Mouse (Mus musculus): ENCODE results near the gene Scp2. TPM values are rescaled to one million over a fixed set of nuclear protein-coding genes. Genes with fewer than 3 reads are reported as not detected.

Scp2 gene
- polyA plus RNA-seq, 1 experiment from 2014 or later, result 207 TPM

DNA sequence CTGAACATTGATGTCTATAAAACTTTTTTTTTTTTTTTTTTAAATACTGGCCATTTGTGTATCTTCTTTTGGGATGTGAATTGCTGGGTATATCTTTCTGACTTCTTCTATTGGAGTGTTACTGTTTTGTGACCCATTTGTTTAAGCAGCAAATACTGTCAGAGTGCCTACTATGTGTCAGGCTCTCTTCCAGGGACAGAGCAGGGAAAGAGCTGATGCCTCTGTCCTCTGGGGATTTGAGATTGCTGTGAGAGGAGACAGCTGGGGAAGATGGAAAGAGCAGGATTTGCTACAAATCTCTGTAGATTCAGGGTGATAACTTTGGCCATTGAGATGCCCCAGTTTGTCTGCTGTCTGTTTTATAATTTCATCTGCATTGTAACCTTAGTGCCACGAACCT is 145.4 kb downstream of the Scp2 start:
- H3K27ac ChIP-seq (replicated peaks in 1 of 2; ENCODE audit: control insufficient read depth in 1 of 2, insufficient read depth in 1 of 2, low read depth in 2 of 2, low read length in 2 of 2), result no peak overlapping the region
- peaks cover 0 to 5% of the 10 kb centered on the region in 2 experiments; a peak in 1 of 4 replicates for H3K4me1 ChIP-seq (ENCODE audit: control insufficient read depth in 2 of 2, insufficient read depth in 2 of 2, low read length in 2 of 2)
- H3K4me3 ChIP-seq (ENCODE audit: control insufficient read depth in 1 of 2, insufficient read depth in 1 of 2, low read depth in 1 of 2, low read length in 2 of 2), result no peak overlapping the region
- H3K9ac ChIP-seq (ENCODE audit: low read length), result no peak overlapping the region
- peaks cover 7% of the 10 kb centered on the region; the same call in 1 of the 2 replicates for H3K9me3 ChIP-seq (ENCODE audit: control insufficient read depth, low read length)
- H3K27me3 ChIP-seq (ENCODE audit: control insufficient read depth, insufficient read depth, low read length), result no peaks in the 10 kb centered on the region
- H3K36me3 ChIP-seq (ENCODE audit: control insufficient read depth, insufficient read depth, low read length), result no peaks in the 10 kb centered on the region
- ATAC-seq (ENCODE audit: insufficient number of reproducible peaks, insufficient read depth, low FRiP score, low read depth), result no peak
- 86% methylated on average over 1 of the region's 1 CpGs for WGBS
- H3K4me2 ChIP-seq (ENCODE audit: low read length), result 0 out of 2 replicates have a peak overlapping the region, but pooled peaks have one; percentile 16

DNA sequence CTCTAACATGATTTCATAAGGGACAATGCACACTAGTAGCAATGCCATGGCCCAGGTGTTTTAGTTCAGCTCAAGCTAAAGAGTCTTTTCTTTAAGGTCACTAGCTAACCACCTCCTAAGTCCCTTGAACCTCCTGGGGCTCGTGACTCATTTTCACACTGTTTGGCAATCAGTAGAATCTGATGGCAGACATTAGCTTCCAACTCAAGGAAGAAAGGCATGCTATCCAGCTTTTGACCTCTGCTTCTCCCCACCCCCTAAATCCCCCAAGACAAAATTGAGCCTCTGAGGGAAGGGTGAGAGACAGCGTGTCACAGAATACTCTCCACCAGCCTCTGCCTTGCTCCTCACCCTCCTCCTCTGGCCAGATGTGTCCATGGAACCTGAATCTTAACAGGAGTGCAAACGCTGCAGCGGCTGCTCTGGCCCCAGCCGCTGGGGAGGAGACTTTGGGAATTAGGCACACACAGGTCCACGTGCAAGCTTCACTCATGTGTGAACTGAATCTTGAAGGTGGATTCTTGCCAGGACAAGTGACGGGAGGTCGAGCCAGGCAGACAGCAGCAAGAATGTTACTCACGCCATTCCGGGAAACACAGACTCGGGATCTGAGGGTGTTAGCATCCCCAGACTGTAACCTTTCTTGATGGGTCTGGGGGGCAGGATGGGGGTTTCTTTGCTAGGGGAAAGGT is 146.0 kb downstream of the Scp2 start:
- Histone ChIP-seq H3K9ac (ENCODE audit: low read length) (peak overlapping the region; percentile 34; the same call in 1 of the 2 replicates), H3K27me3 (ENCODE audit: control insufficient read depth, insufficient read depth, low read length) (no peaks in the 10 kb centered on the region), H3K4me3 (ENCODE audit: control insufficient read depth in 1 of 2, insufficient read depth in 1 of 2, low read depth in 1 of 2, low read length in 2 of 2) (no peak overlapping the region), H3K36me3 (ENCODE audit: control insufficient read depth, insufficient read depth, low read length) (no peaks in the 10 kb centered on the region), H3K27ac (replicated peaks in 1 of 2; ENCODE audit: control insufficient read depth in 1 of 2, insufficient read depth in 1 of 2, low read depth in 2 of 2, low read length in 2 of 2) (no peak overlapping the region; a peak in 1 of 4 replicates), H3K9me3 (ENCODE audit: control insufficient read depth, low read length) (peaks cover 8% of the 10 kb centered on the region; the same call in 1 of the 2 replicates), H3K4me2 (ENCODE audit: low read length) (0 out of 2 replicates have a peak overlapping the region, but pooled peaks have one; percentile 16), H3K4me1 (ENCODE audit: control insufficient read depth in 2 of 2, insufficient read depth in 2 of 2, low read length in 2 of 2) (peaks cover 0 to 5% of the 10 kb centered on the region in 2 experiments; a peak in 1 of 4 replicates)
- WGBS, result 26% methylated on average over 11 of the region's 11 CpGs
- ATAC-seq (ENCODE audit: insufficient number of reproducible peaks, insufficient read depth, low FRiP score, low read depth), result no peak

DNA sequence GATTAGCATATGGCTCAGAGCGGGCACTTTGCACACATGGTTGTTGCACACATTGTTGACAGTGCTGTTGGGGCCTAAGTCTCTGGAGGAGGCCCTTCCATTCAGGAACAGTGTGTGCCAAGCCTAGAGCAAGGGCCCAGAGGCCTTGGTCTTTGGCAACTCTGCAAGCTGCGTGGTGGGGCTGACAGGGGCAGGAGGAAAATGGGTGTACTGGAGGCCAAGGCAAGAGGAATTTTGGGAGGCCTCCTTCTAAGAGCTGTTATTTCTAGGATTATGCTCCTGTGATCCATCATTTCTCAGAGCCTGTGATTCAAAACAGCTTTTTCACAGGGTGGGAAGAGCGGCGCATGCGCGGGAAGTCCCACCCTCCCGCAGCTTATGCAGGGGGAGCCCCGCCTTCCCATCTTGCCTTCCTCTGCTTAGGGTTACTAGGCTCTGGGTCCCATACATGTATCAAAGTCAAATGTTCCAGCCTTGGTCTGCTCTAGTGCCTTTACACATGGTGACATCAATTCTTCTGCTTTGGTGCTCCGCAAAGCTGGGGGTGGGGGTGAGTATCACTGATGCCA is 148.3 kb downstream of the Scp2 start:
- H3K9ac ChIP-seq (ENCODE audit: low read length), result no peak overlapping the region
- H3K4me1 ChIP-seq (ENCODE audit: control insufficient read depth in 2 of 2, insufficient read depth in 2 of 2, low read length in 2 of 2), result peaks cover 2 to 10% of the 10 kb centered on the region in 2 experiments; a peak in 3 of 4 replicates
- no peak overlapping the region for H3K4me3 ChIP-seq (ENCODE audit: control insufficient read depth in 1 of 2, insufficient read depth in 1 of 2, low read depth in 1 of 2, low read length in 2 of 2)
- 86% methylated on average over 9 of the region's 9 CpGs for WGBS
- no peak overlapping the region for H3K27ac ChIP-seq (replicated peaks in 1 of 2; ENCODE audit: control insufficient read depth in 1 of 2, insufficient read depth in 1 of 2, low read depth in 2 of 2, low read length in 2 of 2)
- H3K27me3 ChIP-seq (ENCODE audit: control insufficient read depth, insufficient read depth, low read length), result peaks cover 1% of the 10 kb centered on the region
- no peaks in the 10 kb centered on the region for H3K36me3 ChIP-seq (ENCODE audit: control insufficient read depth, insufficient read depth, low read length)
- no peak for ATAC-seq (ENCODE audit: insufficient number of reproducible peaks, insufficient read depth, low FRiP score, low read depth)
- H3K4me2 ChIP-seq (ENCODE audit: low read length), result no peak overlapping the region
- peaks cover 8% of the 10 kb centered on the region; the same call in 1 of the 2 replicates for H3K9me3 ChIP-seq (ENCODE audit: control insufficient read depth, low read length)

DNA sequence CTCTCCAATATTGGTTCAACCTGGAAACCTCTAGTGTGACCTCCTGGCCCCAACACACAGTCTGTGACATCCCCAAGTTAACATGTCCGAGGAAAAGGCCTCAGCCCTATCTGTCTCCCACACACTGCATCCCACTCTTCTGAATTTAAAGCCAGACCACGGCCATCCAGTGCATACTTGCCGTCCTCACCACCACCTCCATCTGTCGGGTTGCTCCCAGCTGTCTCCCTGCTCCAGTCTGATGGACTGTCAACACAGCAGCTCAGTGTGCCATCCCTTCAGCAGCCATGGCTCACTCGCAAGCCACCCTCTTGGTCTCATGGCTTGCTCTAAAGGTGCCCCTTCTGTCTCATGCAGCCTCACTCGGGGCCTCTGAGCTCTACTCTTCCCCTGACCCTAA is 149.1 kb downstream of the Scp2 start:
- H3K4me3 ChIP-seq (ENCODE audit: control insufficient read depth in 1 of 2, insufficient read depth in 1 of 2, low read depth in 1 of 2, low read length in 2 of 2), result no peak overlapping the region
- ATAC-seq (ENCODE audit: insufficient number of reproducible peaks, insufficient read depth, low FRiP score, low read depth), result no peak
- 78% methylated on average over 6 of the region's 6 CpGs for WGBS
- H3K27me3 ChIP-seq (ENCODE audit: control insufficient read depth, insufficient read depth, low read length), result peaks cover 3% of the 10 kb centered on the region
- no peak overlapping the region for H3K9ac ChIP-seq (ENCODE audit: low read length)
- H3K4me2 ChIP-seq (ENCODE audit: low read length), result no peak overlapping the region
- peaks cover 8% of the 10 kb centered on the region; the same call in 1 of the 2 replicates for H3K9me3 ChIP-seq (ENCODE audit: control insufficient read depth, low read length)
- no peaks in the 10 kb centered on the region for H3K36me3 ChIP-seq (ENCODE audit: control insufficient read depth, insufficient read depth, low read length)
- no peak overlapping the region for H3K27ac ChIP-seq (replicated peaks in 1 of 2; ENCODE audit: control insufficient read depth in 1 of 2, insufficient read depth in 1 of 2, low read depth in 2 of 2, low read length in 2 of 2)
- H3K4me1 ChIP-seq (ENCODE audit: control insufficient read depth in 2 of 2, insufficient read depth in 2 of 2, low read length in 2 of 2), result peaks cover 2 to 10% of the 10 kb centered on the region in 2 experiments; a peak in 3 of 4 replicates

DNA sequence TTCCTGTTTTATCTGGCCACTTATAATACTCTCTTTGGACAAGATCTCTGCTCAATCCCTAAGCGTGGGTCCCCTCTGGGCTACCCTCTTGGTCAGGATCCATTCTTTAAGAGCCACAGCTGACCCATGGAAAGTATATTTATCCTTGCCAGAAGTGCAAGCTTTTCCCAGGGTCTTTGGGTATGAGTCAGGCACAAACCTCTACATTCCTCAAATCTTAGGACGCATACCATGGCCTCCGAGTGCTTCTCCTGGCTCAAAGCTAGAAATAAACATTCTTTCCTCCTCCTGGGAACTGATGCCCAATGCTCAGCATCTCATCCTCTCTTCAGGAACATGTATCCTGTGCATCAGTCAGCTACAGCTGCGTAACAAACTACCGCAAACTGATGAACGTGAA is 149.8 kb downstream of the Scp2 start:
- Histone ChIP-seq H3K36me3 (ENCODE audit: control insufficient read depth, insufficient read depth, low read length) (no peaks in the 10 kb centered on the region), H3K4me3 (ENCODE audit: control insufficient read depth in 1 of 2, insufficient read depth in 1 of 2, low read depth in 1 of 2, low read length in 2 of 2) (no peak overlapping the region), H3K27me3 (ENCODE audit: control insufficient read depth, insufficient read depth, low read length) (peaks cover 3% of the 10 kb centered on the region), H3K4me2 (ENCODE audit: low read length) (no peak overlapping the region), H3K9me3 (ENCODE audit: control insufficient read depth, low read length) (peaks cover 8% of the 10 kb centered on the region; the same call in 1 of the 2 replicates), H3K4me1 (ENCODE audit: control insufficient read depth in 2 of 2, insufficient read depth in 2 of 2, low read length in 2 of 2) (peaks cover 2 to 10% of the 10 kb centered on the region in 2 experiments; a peak in 3 of 4 replicates), H3K27ac (replicated peaks in 1 of 2; ENCODE audit: control insufficient read depth in 1 of 2, insufficient read depth in 1 of 2, low read depth in 2 of 2, low read length in 2 of 2) (no peak overlapping the region), H3K9ac (ENCODE audit: low read length) (no peak overlapping the region)
- no peak for ATAC-seq (ENCODE audit: insufficient number of reproducible peaks, insufficient read depth, low FRiP score, low read depth)
- 75% methylated on average over 6 of the region's 6 CpGs for WGBS

Small RNA genes within 50 kb of the gene (microRNA-seq; reads per million reads assigned to microRNA genes)
- gene Mir6397, result not detected

Other genes with a start within 250 kb of the Scp2 start
- gene Cpt2, start 221.4 kb downstream of the Scp2 start, polyA plus RNA-seq (2014; fragmentation: Nextera tagmentation; extraction: Ambion mirVana), result 68.5 and 75.6 TPM in 2 replicates
- not detected in 2 replicates for gene Slc1a7, start 176.7 kb downstream of the Scp2 start, polyA plus RNA-seq (2014; fragmentation: Nextera tagmentation; extraction: Ambion mirVana)
- gene Podn, start 48.6 kb downstream of the Scp2 start, polyA plus RNA-seq (2014; fragmentation: Nextera tagmentation; extraction: Ambion mirVana), result 0.42 and 0.80 TPM in 2 replicates
- 23.6 and 23.9 TPM in 2 replicates for gene Echdc2, start 20.4 kb upstream of the Scp2 start, polyA plus RNA-seq (2014; fragmentation: Nextera tagmentation; extraction: Ambion mirVana)
- gene Zyg11a, start 73.0 kb upstream of the Scp2 start, polyA plus RNA-seq (2014; fragmentation: Nextera tagmentation; extraction: Ambion mirVana), result not detected in 2 replicates
- 10.3 and 10.7 TPM in 2 replicates for gene Zyg11b, start 156.1 kb upstream of the Scp2 start, polyA plus RNA-seq (2014; fragmentation: Nextera tagmentation; extraction: Ambion mirVana)
- 47.4 and 48.9 TPM in 2 replicates for gene Coa7, start 183.1 kb upstream of the Scp2 start, polyA plus RNA-seq (2014; fragmentation: Nextera tagmentation; extraction: Ambion mirVana)
- gene Shisal2a, start 238.4 kb upstream of the Scp2 start, polyA plus RNA-seq (2014; fragmentation: Nextera tagmentation; extraction: Ambion mirVana), result 1.1 and 2.0 TPM in 2 replicates

All from heart, embryonic 14.5 days (tissue).